Mouse (Mus musculus) heart, embryonic 13.5 days (tissue): ENCODE results near the gene Cldn22. TPM values are rescaled to one million over a fixed set of nuclear protein-coding genes. Genes with fewer than 3 reads are reported as not detected.
A peak's percentile ranks its signal among the peaks of the same experiment; 100 is the strongest.
"Not testable (repeated sequence)": the region's sequence is repeated elsewhere in the genome, so short reads cannot be mapped to it uniquely, and the experiment has no call there.

Experiments
- ATAC-seq: fragments of 200-750 bp; cut with Nextera tagmentation; 2 replicates; pipeline ENCODE4 v1.8.0; 2017; ENCODE audit warnings: moderate TSS enrichment; ENCODE audit not compliant: insufficient number of reproducible peaks, low FRiP score, low TSS enrichment; ENCODE audit errors: extremely low read depth
- H3K27ac ChIP-seq: fragments of 300-500 bp; sonication (generic); replicated peaks from 2 replicates; pipeline ENCODE4 v1.5.1; 2015; ENCODE audit warnings: moderate library complexity, mild to moderate bottlenecking, inconsistent platforms
- H3K27me3 ChIP-seq: fragments of 300-500 bp; sonication (generic); replicated peaks from 2 replicates; pipeline ENCODE4 v1.6.1; 2015; ENCODE audit warnings: mild to moderate bottlenecking, inconsistent platforms
- H3K36me3 ChIP-seq: fragments of 300-500 bp; sonication (generic); 2 replicates; pipeline ENCODE4 v1.6.1; 2015; ENCODE audit warnings: mild to moderate bottlenecking, inconsistent platforms
- H3K4me1 ChIP-seq: fragments of 300-500 bp; sonication (generic); 2 replicates; pipeline ENCODE4 v1.6.1; 2015; ENCODE audit warnings: inconsistent platforms
- H3K4me2 ChIP-seq: fragments of 300-500 bp; sonication (generic); 2 replicates; pipeline ENCODE4 v1.6.1; 2015; ENCODE audit warnings: inconsistent platforms, mild to moderate bottlenecking, moderate library complexity
- H3K4me3 ChIP-seq: fragments of 300-500 bp; sonication (generic); 2 replicates; pipeline ENCODE4 v1.5.1; 2015; ENCODE audit warnings: moderate library complexity, mild to moderate bottlenecking, inconsistent platforms
- H3K9ac ChIP-seq: fragments of 300-500 bp; sonication (generic); 2 replicates; pipeline ENCODE4 v1.6.1; 2015; ENCODE audit warnings: inconsistent platforms, mild to moderate bottlenecking, moderate library complexity
- H3K9me3 ChIP-seq: fragments of 300-500 bp; sonication (generic); 2 replicates; pipeline ENCODE4 v1.6.1; 2016; ENCODE audit warnings: inconsistent platforms
- WGBS: fragments of 180-500 bp; shearing (Covaris S2); methylation state at CpG from one replicate; pipeline ENCODE4 v1.1.7; 2015; ENCODE audit warnings: mixed read lengths; 5-methylcytosine and 5-hydroxymethylcytosine counted together
- polyA plus RNA-seq: library from polyadenylated mRNA; unstranded; fragments of >200 nt; fragmentation: Nextera tagmentation; extraction: Ambion mirVana; gene quantifications from 2 replicates; pipeline ENCODE4 v1.2.1, GENCODE M21; 2015

The Cldn22 gene
- polyA plus RNA-seq, 1 experiment from 2014 or later, result not detected

DNA sequence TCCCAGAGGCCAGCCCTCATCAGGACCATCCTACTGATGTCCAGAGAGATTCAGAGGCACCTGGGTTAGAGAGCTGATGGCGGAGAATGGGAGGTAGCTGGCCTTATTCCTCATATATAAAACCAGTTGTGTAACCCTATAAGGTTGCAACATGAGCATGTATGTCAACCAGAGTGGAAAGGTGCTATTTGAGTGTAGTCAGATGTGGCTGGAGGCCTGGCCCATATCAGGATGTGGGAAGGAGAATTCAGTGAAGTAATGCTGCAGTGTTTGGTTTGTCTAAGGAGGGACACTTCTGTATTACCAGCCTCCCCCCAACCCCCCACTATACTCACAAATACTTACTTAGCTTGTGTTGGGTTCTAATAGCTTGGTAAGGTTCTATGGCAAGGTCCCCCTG, 20.0 kb upstream of the Cldn22 start:
- 88% methylated on average over 1 of the region's 1 CpGs for WGBS

DNA sequence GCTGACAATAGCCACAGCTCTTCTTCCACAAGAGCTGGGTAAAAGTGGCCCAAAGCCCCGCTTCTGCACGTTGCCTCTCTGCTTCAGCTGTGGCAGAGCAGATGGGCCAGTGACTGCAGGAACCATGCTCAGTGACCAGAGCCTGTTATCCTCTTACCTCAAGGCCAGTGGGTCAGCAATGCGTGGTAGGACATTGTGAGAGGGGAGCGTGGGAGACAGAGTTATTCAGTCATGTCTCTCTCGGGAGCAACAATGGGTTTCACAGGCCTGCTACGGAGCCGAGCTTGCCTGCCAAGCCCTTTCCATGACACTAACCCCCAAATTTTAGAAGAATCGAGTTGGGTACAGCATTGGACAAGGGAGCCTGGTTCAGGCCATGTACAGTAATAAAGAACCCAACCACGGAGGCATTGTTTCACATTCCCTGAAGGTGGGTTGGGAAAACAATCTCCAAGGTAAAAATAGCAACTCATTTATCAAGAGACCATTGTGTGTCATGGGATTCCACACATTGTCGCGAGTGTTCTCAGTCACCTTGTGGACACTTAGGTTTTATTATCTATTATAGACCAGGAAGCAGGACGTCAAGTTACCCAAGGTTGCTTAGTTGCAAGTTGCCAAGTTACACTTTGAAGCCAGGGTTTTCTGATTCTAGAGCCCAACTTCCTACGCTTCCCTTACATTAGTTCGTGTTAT, 14.2 kb upstream of the Cldn22 start:
- H3K4me1 ChIP-seq, result peaks cover 25% of the 10 kb centered on the region
- H3K36me3 ChIP-seq, result no peaks in the 10 kb centered on the region
- H3K27ac ChIP-seq, result peak overlapping the region; percentile 55
- no peak overlapping the region for H3K4me3 ChIP-seq
- peak overlapping the region; percentile 3; the same call in 1 of the 2 replicates for H3K4me2 ChIP-seq
- no peak for ATAC-seq
- H3K9me3 ChIP-seq, result no peaks in the 10 kb centered on the region
- H3K9ac ChIP-seq, result no peak overlapping the region
- 59% methylated on average over 14 of the region's 14 CpGs for WGBS
- no peaks in the 10 kb centered on the region for H3K27me3 ChIP-seq

More for the DNA sequence above, 20.0 kb upstream of the Cldn22 start:
- peaks cover 16% of the 10 kb centered on the region for H3K4me1 ChIP-seq
- no peaks in the 10 kb centered on the region for H3K27me3 ChIP-seq
- no peaks in the 10 kb centered on the region for H3K9me3 ChIP-seq
- H3K9ac ChIP-seq, result no peak overlapping the region
- ATAC-seq, result no peak
- H3K36me3 ChIP-seq, result no peaks in the 10 kb centered on the region
- H3K4me2 ChIP-seq, result no peak overlapping the region
- no peak overlapping the region for H3K27ac ChIP-seq
- no peak overlapping the region for H3K4me3 ChIP-seq

- no peak overlapping the region for H3K9ac ChIP-seq
- 73% methylated on average over 7 of the region's 7 CpGs for WGBS
- no peaks in the 10 kb centered on the region for H3K36me3 ChIP-seq
- ATAC-seq, result no peak
- H3K4me2 ChIP-seq, result no peak overlapping the region
- no peaks in the 10 kb centered on the region for H3K9me3 ChIP-seq
- peaks cover 25% of the 10 kb centered on the region for H3K4me1 ChIP-seq
- peak overlapping the region; percentile 55 for H3K27ac ChIP-seq
- no peaks in the 10 kb centered on the region for H3K27me3 ChIP-seq
- H3K4me3 ChIP-seq, result no peak overlapping the region
These were observed 13.6 kb upstream of the Cldn22 start for GRCm38 (mm10) chr8:47810666-47811015.

GRCm38 (mm10) chr8:47811221-47811620, 13.1 kb upstream of the Cldn22 start:
- no peak for ATAC-seq
- WGBS, result 75% methylated on average over 12 of the region's 12 CpGs
- Histone ChIP-seq H3K27ac (no peak overlapping the region), H3K36me3 (no peaks in the 10 kb centered on the region), H3K4me2 (no peak overlapping the region), H3K9me3 (no peaks in the 10 kb centered on the region), H3K27me3 (no peaks in the 10 kb centered on the region), H3K4me1 (peaks cover 23% of the 10 kb centered on the region), H3K4me3 (no peak overlapping the region), H3K9ac (no peak overlapping the region)

DNA sequence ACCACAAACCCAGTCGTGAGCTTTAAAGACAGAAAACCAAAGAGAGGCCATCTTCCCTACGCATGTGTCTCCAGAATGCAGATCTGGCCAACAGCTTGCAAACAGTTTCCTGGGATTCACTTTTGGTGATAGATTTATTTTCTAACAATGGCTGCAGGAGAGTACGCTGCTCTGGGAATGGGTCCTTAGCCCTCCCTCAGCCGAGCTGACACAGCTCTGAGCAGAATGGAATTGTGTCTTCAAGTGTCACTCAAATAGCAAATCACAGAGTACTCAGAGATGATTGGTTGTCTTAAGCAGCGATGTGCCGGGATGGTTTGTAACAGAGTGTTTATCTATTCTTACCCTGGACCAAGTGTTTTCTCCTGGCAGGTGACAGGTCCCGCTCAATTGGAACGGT, 5.2 kb upstream of the Cldn22 start:
- H3K36me3 ChIP-seq, result no peaks in the 10 kb centered on the region
- H3K9ac ChIP-seq, result no peak overlapping the region
- H3K9me3 ChIP-seq, result no peaks in the 10 kb centered on the region
- H3K4me3 ChIP-seq, result no peak overlapping the region
- no peak for ATAC-seq
- H3K27ac ChIP-seq, result no peak overlapping the region
- no peaks in the 10 kb centered on the region for H3K27me3 ChIP-seq
- no peak overlapping the region for H3K4me2 ChIP-seq
- WGBS, result 75% methylated on average over 8 of the region's 8 CpGs
- H3K4me1 ChIP-seq, result no peaks in the 10 kb centered on the region

DNA sequence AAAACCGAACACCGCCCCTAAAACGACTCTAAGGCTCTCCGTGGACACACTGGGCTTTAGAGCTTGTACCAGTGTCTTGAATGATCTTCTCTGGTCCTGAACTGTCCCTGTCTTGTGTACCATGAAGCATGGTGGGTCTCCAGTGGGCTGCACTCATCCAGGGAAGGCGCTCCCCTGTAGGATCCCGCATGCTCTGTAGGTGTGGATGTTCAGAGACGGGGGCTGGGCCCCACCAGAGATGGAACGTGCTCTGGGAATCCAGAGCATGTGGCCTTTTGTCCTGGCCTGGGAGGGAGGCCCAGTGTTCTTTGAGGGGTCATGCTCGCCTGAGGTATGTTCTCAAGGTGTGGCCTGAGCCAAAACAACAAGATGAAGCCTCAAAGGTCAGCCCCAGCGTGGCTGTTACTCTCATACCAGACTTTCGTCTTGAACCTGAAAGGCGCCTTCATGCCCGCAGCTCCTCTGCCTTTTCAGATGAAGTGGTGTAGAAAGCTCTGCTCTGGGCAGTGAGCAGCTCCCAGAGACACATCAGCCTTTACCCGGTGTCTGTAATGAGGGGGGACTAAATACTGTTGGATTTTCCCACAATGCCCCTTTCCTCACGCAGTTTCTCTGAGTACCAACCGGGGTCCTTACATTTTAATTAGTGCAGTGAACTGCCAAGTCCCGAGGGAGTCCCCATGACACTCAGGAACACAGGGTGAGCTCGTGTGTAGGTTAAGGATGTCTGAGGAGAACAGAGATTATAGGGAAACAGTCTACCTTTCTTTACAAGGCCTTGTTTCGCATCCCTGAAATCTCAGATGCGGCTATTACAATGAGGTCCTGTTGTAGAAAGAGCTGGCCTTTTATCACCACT, 3.1 kb upstream of the Cldn22 start:
- H3K27ac ChIP-seq, result no peak overlapping the region
- WGBS, result 78% methylated on average over 20 of the region's 20 CpGs
- no peaks in the 10 kb centered on the region for H3K27me3 ChIP-seq

DNA sequence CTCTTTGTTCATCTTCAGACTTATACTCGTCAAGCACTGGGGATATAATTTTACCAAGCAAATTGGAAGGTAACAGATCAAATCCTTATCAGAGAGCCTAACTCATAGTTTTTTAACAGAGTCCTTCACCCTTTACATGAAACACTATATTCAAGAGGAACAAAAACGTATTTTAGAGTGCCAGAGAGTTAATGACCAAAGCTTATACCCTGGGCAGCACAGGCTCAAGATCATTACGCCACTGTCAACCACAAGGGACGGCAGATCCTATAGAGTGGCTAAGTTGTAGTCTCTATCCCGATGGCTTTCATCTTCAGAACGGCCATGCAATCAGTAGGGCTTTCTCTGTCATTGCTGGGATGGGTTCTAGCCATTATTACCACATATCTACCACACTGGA, 2.4 kb upstream of the Cldn22 start, which contains the start of gene Cldn24:
Gene Cldn24 (plus strand): TSS at position 301 of the 400 bp plus-strand sequence.
- H3K4me2 ChIP-seq, result no peak within 1 kb of the TSS
- H3K27me3 ChIP-seq, result no peaks in the 10 kb centered on the region
- H3K9me3 ChIP-seq, result no peaks in the 10 kb centered on the region
- H3K4me1 ChIP-seq, result peaks cover 10% of the 10 kb centered on the region
- WGBS, result 83% methylated on average over 6 of the region's 6 CpGs
- no peak within 1 kb of the TSS for H3K27ac ChIP-seq
- ATAC-seq, result no peak
- H3K9ac ChIP-seq, result no peak within 1 kb of the TSS
- H3K36me3 ChIP-seq, result no peaks in the 10 kb centered on the region
- no peak within 1 kb of the TSS for H3K4me3 ChIP-seq

More for the DNA sequence above, 3.1 kb upstream of the Cldn22 start:
- H3K9ac ChIP-seq, result no peak overlapping the region
- no peak overlapping the region for H3K4me2 ChIP-seq
- H3K9me3 ChIP-seq, result no peaks in the 10 kb centered on the region
- H3K4me3 ChIP-seq, result no peak overlapping the region
- peaks cover 10% of the 10 kb centered on the region for H3K4me1 ChIP-seq
- ATAC-seq, result no peak
- no peaks in the 10 kb centered on the region for H3K36me3 ChIP-seq

DNA sequence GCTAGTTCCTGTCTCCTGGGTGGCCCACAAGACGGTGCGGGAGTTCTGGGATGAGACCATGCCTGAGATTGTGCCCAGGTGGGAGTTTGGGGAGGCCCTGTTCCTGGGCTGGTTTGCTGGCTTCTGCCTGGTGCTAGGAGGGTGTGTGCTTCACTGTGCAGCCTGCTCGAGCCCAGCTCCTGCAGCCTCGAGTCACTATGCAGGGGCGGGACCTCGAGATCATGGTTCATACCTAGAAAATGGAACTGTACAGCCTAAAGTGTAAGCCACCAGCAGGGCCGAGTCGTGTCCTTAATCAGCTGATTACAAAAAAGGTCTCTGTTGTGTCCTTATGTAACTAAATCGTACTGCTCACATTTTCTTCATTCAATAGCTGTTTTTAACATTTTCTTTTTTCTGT, 1.7 kb upstream of the Cldn22 start:
- H3K4me2 ChIP-seq, H3K9me3 ChIP-seq, ATAC-seq, H3K27ac ChIP-seq, H3K36me3 ChIP-seq, H3K27me3 ChIP-seq, H3K9ac ChIP-seq, H3K4me3 ChIP-seq: not testable (repeated sequence)
- 70% methylated on average over 7 of the region's 9 CpGs for whole genome bisulfite sequencing
- H3K4me1 ChIP-seq, result peaks cover 10% of the 10 kb centered on the region

DNA sequence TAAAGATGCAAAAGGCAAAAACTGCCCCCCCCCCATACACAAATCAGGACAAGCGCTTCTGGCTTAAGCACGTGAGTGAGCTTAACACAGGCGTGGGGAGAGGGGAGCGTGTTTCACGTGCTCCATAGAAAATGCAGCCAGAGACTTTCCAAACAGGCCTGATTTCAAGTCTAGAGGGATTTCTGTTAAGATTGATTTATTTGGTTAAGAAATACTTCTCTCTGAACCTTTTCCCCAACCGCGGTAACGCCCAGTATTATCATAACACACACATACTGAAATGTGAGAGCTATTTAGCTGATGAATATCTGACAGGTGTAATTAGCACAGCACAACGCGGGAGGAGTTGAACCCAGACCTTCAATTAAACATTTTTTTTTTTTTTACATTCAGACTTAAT, 505 bp upstream of the Cldn22 start:
- peaks cover 10% of the 10 kb centered on the region for H3K4me1 ChIP-seq
- H3K9me3 ChIP-seq, result no peaks in the 10 kb centered on the region
- H3K27ac ChIP-seq, result no peak overlapping the region
- H3K27me3 ChIP-seq, result no peaks in the 10 kb centered on the region
- no peak for ATAC-seq
- WGBS, result 74% methylated on average over 10 of the region's 10 CpGs
- H3K4me2 ChIP-seq, result no peak overlapping the region
- H3K36me3 ChIP-seq, result peaks cover 17% of the 10 kb centered on the region
- H3K4me3 ChIP-seq, result no peak overlapping the region
- no peak overlapping the region for H3K9ac ChIP-seq

DNA sequence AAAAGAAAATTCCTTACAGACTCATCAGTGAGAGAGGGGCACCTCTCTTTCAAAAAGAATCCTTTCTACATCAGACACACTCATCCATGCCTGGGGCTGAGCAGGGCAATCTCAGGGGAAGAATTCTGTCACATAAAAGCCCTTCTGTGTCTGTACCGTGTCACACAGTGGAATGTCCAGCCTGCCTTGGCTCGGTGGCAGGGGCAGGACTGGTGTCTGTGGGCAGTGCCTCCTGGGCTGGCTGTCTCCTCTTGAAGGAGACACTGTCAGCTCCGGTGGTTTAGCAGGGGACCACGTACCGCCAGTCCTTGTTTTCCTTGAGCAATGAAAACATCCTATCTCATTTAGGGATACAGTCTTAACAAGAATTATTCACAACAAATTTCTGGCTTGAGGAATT, 1.3 kb downstream of the Cldn22 start:
- H3K9me3 ChIP-seq, result no peaks in the 10 kb centered on the region
- no peak for ATAC-seq
- no peaks in the 10 kb centered on the region for H3K27me3 ChIP-seq
- peak overlapping the region; percentile 50 for H3K27ac ChIP-seq
- H3K4me1 ChIP-seq, result peaks cover 10% of the 10 kb centered on the region
- WGBS, result 29% methylated on average over 5 of the region's 5 CpGs
- peaks cover 35% of the 10 kb centered on the region for H3K36me3 ChIP-seq
- H3K9ac ChIP-seq, result peak overlapping the region; percentile 45; the same call in 1 of the 2 replicates
- no peak overlapping the region for H3K4me2 ChIP-seq
- no peak overlapping the region for H3K4me3 ChIP-seq

- ATAC-seq, result no peak
- 85% methylated on average over 9 of the region's 9 CpGs for WGBS
- Histone ChIP-seq H3K9me3 (no peaks in the 10 kb centered on the region), H3K27me3 (no peaks in the 10 kb centered on the region), H3K36me3 (peaks cover 48% of the 10 kb centered on the region), H3K4me1 (peaks cover 10% of the 10 kb centered on the region), H3K9ac (no peak overlapping the region), H3K4me3 (no peak overlapping the region), H3K27ac (no peak overlapping the region), H3K4me2 (no peak overlapping the region)
These were observed 2.6 kb downstream of the Cldn22 start for GRCm38 (mm10) chr8:47826911-47827310.
